Mouse (Mus musculus) heart, postnatal 0 days (tissue): ENCODE results near the gene Nudt1. TPM values are rescaled to one million over a fixed set of nuclear protein-coding genes. Genes with fewer than 3 reads are reported as not detected.
A peak's percentile ranks its signal among the peaks of the same experiment; 100 is the strongest.

ENCODE experiments used
- ATAC-seq: fragments of 200-750 bp; cut with Nextera tagmentation; 2 replicates; pipeline ENCODE4 v1.8.0; 2017; ENCODE audit warnings: low read depth, moderate number of reproducible peaks, moderate library complexity; ENCODE audit not compliant: insufficient read depth
- DNase-seq: peaks from one replicate; pipeline ENCODE4 v3.0.0-alpha.2; 2016; ENCODE audit warnings: low spot score
- H3K27ac ChIP-seq: fragments of 300-500 bp; sonication (generic); 2 replicates; pipeline ENCODE4 v1.5.1; 2014; ENCODE audit warnings: low read depth, mild to moderate bottlenecking
- H3K27me3 ChIP-seq: fragments of 300-500 bp; sonication (generic); 2 replicates; pipeline ENCODE4 v1.6.1; 2014; ENCODE audit warnings: low read length, mixed read lengths; ENCODE audit not compliant: control insufficient read depth, insufficient read depth
- H3K36me3 ChIP-seq: fragments of 300-500 bp; sonication (generic); replicated peaks from 2 replicates; pipeline ENCODE4 v1.6.1; 2014; ENCODE audit warnings: low read length, mixed read lengths; ENCODE audit not compliant: control insufficient read depth, insufficient read depth
- H3K4me1 ChIP-seq: fragments of 300-500 bp; sonication (generic); 2 replicates; pipeline ENCODE4 v1.6.1; 2014; ENCODE audit warnings: antibody characterized with exemption; ENCODE audit not compliant: control insufficient read depth, insufficient read depth
- H3K4me2 ChIP-seq: fragments of 300-500 bp; sonication (generic); 2 replicates; pipeline ENCODE4 v1.6.1; 2014; ENCODE audit warnings: low read depth, mild to moderate bottlenecking, low read length, moderate library complexity
- H3K4me3 ChIP-seq: fragments of 300-500 bp; sonication (generic); 2 replicates; pipeline ENCODE4 v1.5.1; 2014; ENCODE audit warnings: low read depth, low read length
- H3K9ac ChIP-seq: fragments of 300-500 bp; sonication (generic); replicated peaks from 2 replicates; pipeline ENCODE4 v1.6.1; 2014; ENCODE audit warnings: low read depth, low read length, mixed read lengths
- H3K9me3 ChIP-seq: fragments of 300-500 bp; sonication (generic); replicated peaks from 2 replicates; pipeline ENCODE4 v1.6.1; 2016; ENCODE audit warnings: low read length; ENCODE audit not compliant: control insufficient read depth
- CTCF ChIP-seq: IDR thresholded peaks from 2 replicates; pipeline ENCODE4 v1.5.1; 2016; ENCODE audit warnings: antibody characterized with exemption, control low read depth, low read depth
- EP300 ChIP-seq: IDR thresholded peaks from 2 replicates; pipeline ENCODE4 v1.6.1; 2016; ENCODE audit warnings: antibody characterized with exemption, low read depth
- WGBS: fragments of 180-500 bp; shearing (Covaris S2); extraction: QIAGEN DNeasy Blood & Tissue Kit; methylation state at CpG from one replicate; pipeline ENCODE4 v1.1.7; 2014; 5-methylcytosine and 5-hydroxymethylcytosine counted together
- polyA plus RNA-seq: library from polyadenylated mRNA; unstranded; fragments of >200 nt; fragmentation: Nextera tagmentation; extraction: Ambion mirVana; gene quantifications from 2 replicates; pipeline ENCODE4 v1.2.1, GENCODE M21; 2015
- total RNA-seq: library from RNA; depleted of rRNA; stranded (reverse); fragments of >200 nt; gene quantifications from 2 replicates; pipeline ENCODE4 v1.2.3, GENCODE M21; 2014; ENCODE audit warnings: low replicate concordance

Nudt1 gene
- total and polyA plus RNA-seq, 2 experiments from 2014 or later, result 11.3 to 17.4 TPM

DNA sequence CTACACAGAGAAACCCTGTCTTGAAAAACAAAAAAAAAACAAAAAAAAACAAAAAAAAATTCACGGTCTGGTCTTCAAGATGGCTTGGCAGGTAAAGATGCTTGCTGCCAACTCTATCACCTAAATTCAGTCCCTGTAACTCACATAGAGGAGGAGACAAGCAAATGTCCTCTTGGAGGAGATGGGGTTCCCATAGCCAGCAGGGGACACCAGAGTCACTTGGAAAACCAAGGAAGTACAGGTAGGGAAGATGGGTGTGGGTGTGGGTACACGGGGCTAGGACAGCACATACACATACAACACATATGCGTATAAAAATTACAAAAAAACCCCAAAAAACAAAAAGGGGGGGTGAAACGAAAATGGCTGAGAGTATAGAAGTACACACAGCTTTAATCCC is 21.4 kb downstream of the Nudt1 start:
- Histone ChIP-seq H3K27me3 (no peaks in the 10 kb centered on the region), H3K9ac (no peak overlapping the region), H3K36me3 (peaks cover 40% of the 10 kb centered on the region), H3K27ac (no peak overlapping the region), H3K9me3 (no peaks in the 10 kb centered on the region), H3K4me2 (no peak overlapping the region), H3K4me1 (no peaks in the 10 kb centered on the region), H3K4me3 (no peak overlapping the region)
- no peak for ATAC-seq
- 73% methylated on average over 4 of the region's 4 CpGs for WGBS
- no peak for DNase-seq
- TF ChIP-seq CTCF (peak; percentile 36), EP300 (no peak)

DNA sequence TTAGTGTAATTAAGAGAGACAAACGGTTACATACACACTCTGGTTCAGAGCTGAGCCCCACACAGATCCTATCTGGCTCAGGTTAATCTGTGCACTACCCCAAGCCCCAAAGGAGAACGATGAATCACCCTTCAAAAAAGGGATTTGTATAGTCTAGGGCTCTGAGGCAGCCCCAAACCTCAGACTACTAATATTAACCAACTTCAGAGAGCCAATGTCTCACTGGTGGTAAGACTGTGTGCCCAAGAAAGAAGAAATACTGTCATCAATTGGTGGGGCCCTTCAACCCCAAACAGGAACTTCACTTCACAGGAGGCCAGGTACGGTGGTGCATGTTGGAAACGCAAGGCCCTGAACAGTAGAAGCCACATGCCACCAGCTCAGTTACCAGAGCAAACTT is 23.8 kb downstream of the Nudt1 start:
- ATAC-seq, result no peak
- DNase-seq, result no peak
- peaks cover 20% of the 10 kb centered on the region; the same call in 1 of the 2 replicates for H3K36me3 ChIP-seq
- H3K4me1 ChIP-seq, result no peaks in the 10 kb centered on the region
- H3K9me3 ChIP-seq, result no peaks in the 10 kb centered on the region
- H3K4me3 ChIP-seq, result no peak overlapping the region
- H3K27me3 ChIP-seq, result no peaks in the 10 kb centered on the region
- 85% methylated on average over 4 of the region's 4 CpGs for WGBS
- H3K9ac ChIP-seq, result no peak overlapping the region
- no peak overlapping the region for H3K27ac ChIP-seq
- H3K4me2 ChIP-seq, result no peak overlapping the region
- no peak for TF ChIP-seq CTCF
- no peak for TF ChIP-seq EP300

DNA sequence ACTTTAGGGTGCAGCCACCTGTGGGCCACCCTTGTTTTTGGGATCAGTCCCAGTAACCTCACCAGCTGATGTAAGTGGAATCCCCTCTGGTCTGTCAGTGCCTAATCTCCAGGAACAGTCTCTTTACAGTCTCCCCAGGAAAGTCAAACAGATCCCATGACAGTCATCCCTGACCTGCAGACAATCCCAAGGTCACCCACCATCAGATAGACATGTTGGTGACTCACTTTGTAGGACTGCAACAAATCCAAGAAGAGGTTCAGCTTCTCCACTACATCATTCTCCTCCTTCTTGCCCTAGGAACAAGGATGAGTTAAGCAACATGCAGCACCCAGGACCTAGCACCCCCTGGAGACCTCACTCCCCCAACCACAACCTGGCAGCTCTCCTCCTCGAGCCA is 24.6 kb downstream of the Nudt1 start:
- no peak for DNase-seq
- no peak overlapping the region for H3K9ac ChIP-seq

DNA sequence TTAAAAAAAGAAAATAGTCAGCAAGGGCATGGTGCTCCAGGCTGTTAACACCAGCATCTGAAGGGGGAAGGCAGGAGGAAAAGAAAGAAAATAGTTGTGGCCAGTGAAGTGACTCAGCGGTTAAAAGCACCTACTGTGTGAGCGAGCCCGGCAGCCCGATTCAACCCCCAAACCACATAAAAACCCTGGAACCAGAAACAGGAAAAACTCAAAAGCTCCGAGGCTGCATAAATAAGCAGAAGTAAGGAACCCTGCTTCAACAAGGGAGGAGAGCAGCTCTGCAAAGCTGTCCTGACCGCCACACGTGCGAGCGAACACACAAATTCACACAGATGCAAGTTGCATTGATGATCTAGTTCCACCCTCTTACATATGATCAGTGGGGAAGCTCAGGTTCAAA is 28.4 kb downstream of the Nudt1 start:
- no peak for TF ChIP-seq CTCF
- TF ChIP-seq EP300, result no peak
- Histone ChIP-seq H3K9ac (no peak overlapping the region), H3K27me3 (no peaks in the 10 kb centered on the region), H3K4me1 (no peaks in the 10 kb centered on the region), H3K36me3 (peaks cover 42% of the 10 kb centered on the region), H3K4me3 (no peak overlapping the region), H3K4me2 (no peak overlapping the region), H3K27ac (no peak overlapping the region), H3K9me3 (no peaks in the 10 kb centered on the region)
- no peak for DNase-seq
- ATAC-seq, result no peak
- 91% methylated on average over 9 of the region's 9 CpGs for WGBS

More for the DNA sequence above, 24.6 kb downstream of the Nudt1 start:
- no peaks in the 10 kb centered on the region for H3K4me1 ChIP-seq
- no peak overlapping the region for H3K4me2 ChIP-seq
- H3K9me3 ChIP-seq, result no peaks in the 10 kb centered on the region
- H3K27ac ChIP-seq, result no peak overlapping the region
- no peak for TF ChIP-seq EP300
- no peak for TF ChIP-seq CTCF
- H3K4me3 ChIP-seq, result no peak overlapping the region
- H3K27me3 ChIP-seq, result no peaks in the 10 kb centered on the region
- no peak for ATAC-seq
- H3K36me3 ChIP-seq, result peaks cover 22% of the 10 kb centered on the region
- WGBS, result 58% methylated on average over 1 of the region's 1 CpGs

- ATAC-seq, result no peak
- H3K9ac ChIP-seq, result no peak overlapping the region
- H3K4me1 ChIP-seq, result no peaks in the 10 kb centered on the region
- H3K9me3 ChIP-seq, result no peaks in the 10 kb centered on the region
- no peak overlapping the region for H3K4me3 ChIP-seq
- no peak for DNase-seq
- no peak overlapping the region for H3K27ac ChIP-seq
- WGBS, result 89% methylated on average over 8 of the region's 8 CpGs
- no peaks in the 10 kb centered on the region for H3K27me3 ChIP-seq
- H3K36me3 ChIP-seq, result peaks cover 44% of the 10 kb centered on the region
- TF ChIP-seq EP300 (no peak), CTCF (no peak)
- H3K4me2 ChIP-seq, result no peak overlapping the region
Measured at GRCm38 (mm10) chr5:140350731-140351497, 29.5 kb downstream of the Nudt1 start.

- H3K27me3 ChIP-seq, result no peaks in the 10 kb centered on the region
- H3K27ac ChIP-seq, result no peak overlapping the region
- DNase-seq, result no peak
- H3K4me2 ChIP-seq, result no peak overlapping the region
- no peak for ATAC-seq
- no peaks in the 10 kb centered on the region for H3K9me3 ChIP-seq
- H3K36me3 ChIP-seq, result peaks cover 50% of the 10 kb centered on the region
- no peak for TF ChIP-seq CTCF
- TF ChIP-seq EP300, result no peak
- no peaks in the 10 kb centered on the region for H3K4me1 ChIP-seq
- no peak overlapping the region for H3K4me3 ChIP-seq
- 89% methylated on average over 6 of the region's 6 CpGs for WGBS
- H3K9ac ChIP-seq, result no peak overlapping the region
Measured at GRCm38 (mm10) chr5:140352352-140352751, 30.9 kb downstream of the Nudt1 start.
